Mouse (Mus musculus): ENCODE measurements around the gene Tusc2.

- TF ChIP-seq FLI1 (IDR thresholded peaks at IDR 0.05; ENCODE audit: low read length) (no peak), GATA1 (IDR thresholded peaks at IDR 0.05; ENCODE audit: borderline replicate concordance, low read length) (no peak)
Observed at GRCm38 (mm10) chr9:107566041-107566709, 3.1 kb downstream of the Tusc2 start.
